Mouse (Mus musculus): Measurements from ENCODE around the gene Fbxo11.

DNA sequence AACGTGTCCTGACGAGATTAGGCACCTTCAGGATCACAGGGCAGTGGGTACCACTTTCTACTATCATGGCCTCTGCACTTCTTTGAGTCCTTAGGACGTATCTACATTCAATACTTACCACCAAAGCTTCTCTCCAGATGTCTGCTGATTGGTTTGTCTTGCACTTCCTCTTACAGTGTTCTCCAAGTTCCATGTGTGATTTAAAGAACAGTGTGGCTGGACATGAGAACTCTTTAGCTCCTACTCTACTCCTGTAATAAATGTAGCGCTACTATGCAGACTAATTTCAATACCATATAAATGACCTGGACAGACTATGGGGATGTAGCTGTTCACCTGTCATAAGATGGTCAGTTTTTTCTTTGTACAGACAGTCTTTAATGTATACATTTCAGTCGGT is 24.3 kb downstream of the Fbxo11 start:
- TF ChIP-seq CTCF (IDR thresholded peaks at IDR 0.05; ENCODE audit: borderline replicate concordance, control insufficient read depth, extremely low read depth, insufficient read depth, low read length, poor library complexity) = no peak
- no peak for TF ChIP-seq POLR2A (IDR thresholded peaks at IDR 0.05; ENCODE audit: control insufficient read depth, extremely low read depth, insufficient read depth, low read length, poor library complexity)
